Mouse (Mus musculus): ENCODE results near the gene Ddx39b.

GRCm38 (mm10) chr17:35194844-35195630, 46.5 kb upstream of the Ddx39b start:
- no peak for TF ChIP-seq POLR2A (IDR thresholded peaks at IDR 0.05; ENCODE audit: borderline replicate concordance, extremely low read depth, low read depth, low read length)
- 0 out of 2 replicates have a peak, but pooled peaks have one; percentile 6 for TF ChIP-seq CTCF (IDR thresholded peaks at IDR 0.05; ENCODE audit: insufficient read depth, low read length)
